Mouse (Mus musculus) adrenal gland, postnatal 10 days (tissue): ENCODE results near the gene Cdc42bpa. TPM values are rescaled to one million over a fixed set of nuclear protein-coding genes. Genes with fewer than 3 reads are reported as not detected.

ENCODE experiments used
- DNase-seq: peaks from one replicate; pipeline ENCODE4 v3.0.0; 2021; ENCODE audit warnings: mixed read lengths
- total RNA-seq, 2 experiments: library from RNA; stranded (reverse); gene quantifications; 2 replicates each; pipeline ENCODE4 v1.2.3; 2021

Cdc42bpa gene
- total RNA-seq, 2 experiments from 2014 or later, result 35.6 to 50.3 TPM

DNA sequence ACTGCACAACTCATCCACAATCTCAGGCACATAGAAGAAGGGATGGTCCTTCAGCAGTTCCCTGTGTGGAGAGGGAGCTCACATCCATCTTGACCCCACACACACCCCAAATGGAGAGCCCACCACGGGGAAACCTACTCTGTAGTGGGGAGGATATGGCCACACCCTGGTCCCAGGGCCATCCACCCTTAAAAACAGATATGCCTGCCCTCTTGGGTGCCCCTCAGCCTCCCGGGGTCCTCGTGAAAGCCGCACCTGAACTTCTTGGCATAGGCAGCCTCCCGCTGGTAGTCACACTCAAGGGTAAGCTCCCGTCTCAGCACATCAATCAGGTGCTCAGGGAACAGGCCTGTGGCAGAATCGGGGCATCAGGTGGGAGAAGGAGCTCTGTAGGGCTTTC, 208.9 kb downstream of the Cdc42bpa start:
- no peak for DNase-seq

DNA sequence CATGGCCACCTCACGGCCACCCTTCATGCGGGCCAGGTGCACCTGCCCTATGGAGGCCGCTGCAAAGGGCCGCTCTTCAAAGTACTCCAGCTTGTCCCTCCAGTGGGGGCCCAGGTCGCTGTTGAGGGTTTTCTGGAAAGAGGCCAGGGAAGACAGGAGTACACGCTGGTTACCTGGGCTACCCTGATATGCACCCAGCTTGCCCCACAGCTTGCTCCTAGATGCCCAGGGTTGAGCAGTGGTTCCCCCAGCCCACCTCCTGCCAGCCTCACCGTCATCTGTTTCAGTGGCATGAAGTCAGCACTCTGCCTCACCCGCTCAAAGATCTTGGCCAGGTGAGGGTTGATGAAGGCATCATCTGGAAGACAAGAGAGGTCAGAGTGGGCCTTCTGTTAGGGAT, 209.8 kb downstream of the Cdc42bpa start:
- no peak for DNase-seq

DNA sequence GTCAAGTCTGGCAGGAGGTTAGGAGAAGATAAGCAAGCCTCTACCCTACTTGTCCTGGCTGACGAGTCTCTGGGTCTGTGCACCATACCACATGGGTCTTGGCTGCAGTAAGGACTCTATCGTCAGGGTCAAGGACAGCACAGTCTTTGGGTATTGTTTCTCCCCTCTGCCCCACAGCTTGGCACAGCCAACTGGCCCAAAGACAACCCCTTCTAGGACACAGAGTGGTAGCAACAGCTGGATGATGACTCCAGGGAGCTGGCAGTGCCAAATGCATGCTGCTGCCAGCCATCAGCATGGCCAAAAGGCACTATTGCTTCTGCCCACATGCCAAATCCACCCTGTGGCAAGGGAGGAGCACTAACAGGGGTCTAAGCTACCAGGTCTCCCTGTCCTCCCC, 211.6 kb downstream of the Cdc42bpa start:
- peak; percentile 77 for DNase-seq

DNA sequence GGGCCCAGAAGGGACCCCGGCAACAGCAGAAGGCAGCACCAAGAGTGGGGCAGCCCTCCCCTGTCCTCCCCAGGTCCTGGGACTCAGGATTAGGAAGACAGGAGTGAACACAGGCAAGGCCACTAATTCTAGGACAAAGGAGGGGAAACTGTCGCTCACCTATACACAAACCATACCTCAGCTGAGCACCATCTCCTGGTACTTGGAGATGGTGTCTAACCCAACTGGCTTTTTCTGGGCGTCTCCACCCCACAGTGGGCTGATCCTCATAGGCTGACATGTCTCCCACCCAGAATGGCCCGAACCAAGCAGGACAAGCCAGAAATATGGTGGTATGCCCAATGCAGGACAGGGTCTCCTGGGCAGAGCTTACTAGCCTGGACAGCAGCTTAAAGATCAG, 212.3 kb downstream of the Cdc42bpa start:
- DNase-seq, result no peak

DNA sequence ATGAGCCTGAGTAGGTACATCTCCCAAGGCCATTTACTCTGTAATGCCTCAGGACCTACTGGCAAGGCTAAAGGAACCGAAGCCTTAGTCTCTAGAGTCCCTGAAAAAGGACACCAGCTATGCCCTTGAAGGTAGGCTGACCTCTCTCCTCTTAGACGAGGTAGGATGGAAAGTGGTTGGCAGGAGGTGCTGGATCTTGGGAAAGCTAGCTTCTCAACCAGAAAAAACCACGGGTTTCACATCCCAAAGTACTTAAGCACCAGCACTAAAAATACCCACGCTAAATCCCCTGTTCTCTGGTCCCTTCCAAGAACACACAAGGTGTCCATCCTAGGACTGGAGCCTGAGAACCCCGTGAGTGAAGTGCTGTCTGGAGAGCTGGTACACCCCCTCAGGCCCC, 212.7 kb downstream of the Cdc42bpa start:
- peak; percentile 31 for DNase-seq

DNA sequence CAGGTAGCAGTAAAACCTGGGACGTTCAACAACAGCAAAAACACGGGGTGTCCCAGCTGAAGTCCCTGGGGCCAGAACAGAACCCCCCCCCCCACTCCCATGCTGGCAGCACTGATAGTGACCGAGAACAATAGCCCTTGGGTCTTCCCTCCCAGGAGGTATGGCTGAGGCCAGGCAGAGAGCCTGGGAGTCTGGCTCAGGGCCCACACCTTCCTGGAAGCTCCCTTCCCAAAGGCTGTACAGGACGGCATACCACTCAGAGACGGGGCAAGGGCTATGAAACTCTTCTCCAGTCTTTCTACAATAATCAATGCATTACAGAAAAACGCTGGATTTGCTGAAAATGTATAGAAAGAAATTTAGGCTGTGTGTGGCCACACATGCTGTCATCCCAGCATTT, 214.4 kb downstream of the Cdc42bpa start:
- peak; percentile 40 for DNase-seq

DNA sequence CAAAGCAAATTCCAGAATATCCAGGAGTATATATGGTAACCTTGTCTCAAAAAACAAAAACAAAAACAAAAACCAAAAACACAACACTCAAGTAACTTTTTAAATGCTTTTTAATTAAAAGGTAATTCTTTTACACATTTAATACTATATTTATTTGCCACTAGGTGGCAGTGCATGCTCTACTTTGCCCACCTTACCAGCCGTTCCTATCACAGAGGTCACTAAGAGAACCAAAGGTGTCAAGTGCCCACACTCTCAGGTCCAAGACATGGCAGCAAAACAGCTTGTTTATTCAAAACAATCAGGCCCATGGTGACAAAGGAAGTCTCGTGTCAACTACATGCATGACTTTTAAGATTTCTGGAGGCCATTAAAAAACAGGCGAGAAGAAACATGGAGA, 214.9 kb downstream of the Cdc42bpa start:
- DNase-seq, result no peak

DNA sequence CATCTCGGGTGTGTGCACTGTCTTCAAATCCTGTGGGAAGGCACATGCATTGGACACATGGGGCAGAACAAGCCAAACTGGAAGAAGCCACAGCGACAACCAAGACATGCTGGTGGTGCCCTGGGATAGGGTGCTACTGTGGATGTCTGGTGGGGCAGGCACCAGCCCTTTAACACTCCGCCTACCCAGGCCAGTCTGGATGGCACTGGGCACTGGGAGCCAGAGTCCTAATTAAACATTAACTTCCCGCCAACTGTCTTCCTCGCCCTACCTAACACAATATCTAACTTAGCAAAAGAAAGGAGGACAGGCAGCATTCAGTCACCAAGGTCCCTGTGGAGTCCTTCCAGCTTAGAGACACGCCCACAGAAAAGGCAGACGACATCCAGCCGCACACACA, 215.4 kb downstream of the Cdc42bpa start:
- no peak for DNase-seq

DNA sequence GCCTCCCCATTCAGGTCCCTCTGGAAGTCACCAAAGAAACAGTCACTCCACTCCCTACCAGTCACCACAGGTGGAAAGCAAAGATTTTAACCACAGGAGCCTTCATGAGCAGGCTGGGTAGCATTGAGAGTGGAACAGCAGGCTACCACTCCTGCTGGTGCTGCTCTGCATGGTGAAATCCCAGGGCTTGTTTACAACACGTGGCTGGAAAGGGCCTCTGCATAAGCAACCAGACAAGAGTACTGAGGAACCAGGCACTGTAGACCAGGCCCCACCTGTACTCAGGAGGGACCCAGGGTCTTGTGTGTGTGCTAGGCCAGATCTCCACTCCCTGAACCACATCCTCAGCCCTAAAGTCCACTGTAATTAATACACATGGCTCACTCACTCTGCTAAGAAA, 216.5 kb downstream of the Cdc42bpa start:
- no peak for DNase-seq

DNA sequence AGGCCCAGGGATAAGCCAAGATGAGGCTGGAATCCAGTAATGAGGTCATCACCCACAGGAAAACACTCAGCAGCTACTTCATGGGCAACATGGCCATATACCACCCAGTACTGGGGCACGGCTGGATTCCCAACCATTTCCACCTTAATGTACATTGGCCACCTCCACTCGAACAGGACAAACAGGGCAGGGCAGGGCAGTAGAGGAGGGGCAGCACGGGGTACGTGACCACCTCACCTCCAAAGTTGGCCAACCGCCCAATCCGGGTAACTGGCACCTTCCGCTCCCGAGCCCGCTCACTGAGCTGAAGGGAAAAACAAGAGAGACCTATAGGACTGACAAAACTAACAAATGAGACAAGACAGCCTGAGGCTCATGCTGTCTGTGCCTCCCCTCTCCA, 218.1 kb downstream of the Cdc42bpa start:
- peak; percentile 12 for DNase-seq

DNA sequence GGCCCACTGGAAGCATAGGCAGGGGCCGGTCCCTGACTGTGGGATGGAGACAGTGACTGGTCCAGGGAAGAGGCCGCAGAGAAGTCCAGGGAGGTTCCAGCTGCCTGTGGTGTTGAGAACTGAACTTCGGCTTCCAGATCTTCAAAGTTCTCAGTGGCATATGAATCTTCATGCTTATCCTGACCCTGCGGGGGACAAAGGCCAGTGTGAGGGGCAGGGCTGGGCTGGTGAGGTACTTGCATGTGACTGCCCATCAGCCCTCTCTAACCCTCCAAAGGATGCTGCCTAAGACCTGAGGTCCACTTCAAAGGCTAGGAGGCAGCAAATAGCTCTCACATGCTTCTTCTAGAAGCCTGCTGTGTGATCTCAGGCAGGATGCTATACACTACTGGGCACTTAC, 218.8 kb downstream of the Cdc42bpa start:
- peak; percentile 4 for DNase-seq

DNA sequence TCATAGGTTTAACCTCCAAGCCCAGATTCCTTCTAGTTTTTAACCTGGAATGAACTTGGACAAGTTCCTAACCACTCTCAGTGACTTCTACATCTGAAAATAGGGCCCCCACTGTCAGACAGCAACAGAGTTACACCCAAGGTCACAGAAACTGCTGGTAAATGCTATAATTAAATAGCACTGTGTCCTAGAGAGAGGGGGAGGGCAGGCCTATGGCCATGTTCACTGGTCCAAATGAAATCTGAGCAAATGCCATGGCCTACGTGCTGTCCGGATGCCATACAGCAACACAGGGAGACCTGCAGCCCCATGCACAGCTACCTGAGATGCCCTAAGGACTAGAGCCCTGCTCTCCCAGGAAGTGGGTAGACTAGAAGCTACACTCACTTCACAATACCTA, 219.6 kb downstream of the Cdc42bpa start:
- DNase-seq, result peak; percentile 26

DNA sequence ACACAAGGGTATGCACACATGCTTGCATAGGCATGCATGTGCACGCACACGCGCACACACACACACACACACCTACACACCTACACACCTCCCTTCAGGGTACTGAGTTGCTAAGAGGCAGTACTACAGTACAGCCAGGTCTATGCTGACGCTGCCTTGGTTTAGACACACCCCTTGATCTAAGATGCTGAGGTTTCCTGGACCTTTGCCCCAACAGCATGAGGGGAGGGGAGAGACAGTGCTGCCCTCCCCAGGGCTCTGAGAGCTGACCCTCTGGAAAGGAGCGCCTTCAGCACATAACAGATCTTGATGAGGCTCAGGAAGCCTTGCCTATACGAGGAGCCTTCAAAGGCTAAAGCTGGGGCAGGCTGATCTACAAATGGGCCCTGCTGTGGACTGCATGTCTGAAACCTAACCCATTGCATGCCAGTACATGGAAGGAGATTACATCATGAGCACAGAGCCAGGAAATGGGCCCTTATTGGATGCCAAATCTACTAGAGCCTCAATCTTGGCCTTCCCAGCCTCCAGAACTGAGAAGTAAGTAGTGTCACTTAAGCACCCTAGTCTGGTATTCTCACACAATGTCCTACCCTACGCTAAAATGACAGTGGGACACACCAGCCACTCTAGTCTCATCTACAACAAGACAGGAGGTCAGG, 221.2 kb downstream of the Cdc42bpa start:
- peak; percentile 7 for DNase-seq

DNA sequence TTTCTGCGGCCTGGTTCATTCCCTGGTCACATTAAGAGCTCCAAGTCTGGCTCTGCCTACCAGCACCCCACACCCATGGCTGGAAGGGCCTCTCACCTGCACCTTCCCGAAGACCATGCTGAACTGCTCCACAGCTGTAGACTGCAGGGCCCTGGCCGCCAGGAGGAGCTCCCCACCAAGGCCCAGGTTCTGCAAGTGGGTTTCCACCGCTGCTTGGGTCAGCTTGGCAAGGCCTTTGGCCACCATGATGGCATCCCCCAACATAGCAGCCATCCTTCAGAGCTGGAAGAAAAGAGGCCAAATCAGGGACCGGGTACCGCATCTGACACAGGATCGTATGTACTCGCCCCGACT, 221.7 kb downstream of the Cdc42bpa start:
- peak; percentile 10 for DNase-seq

DNA sequence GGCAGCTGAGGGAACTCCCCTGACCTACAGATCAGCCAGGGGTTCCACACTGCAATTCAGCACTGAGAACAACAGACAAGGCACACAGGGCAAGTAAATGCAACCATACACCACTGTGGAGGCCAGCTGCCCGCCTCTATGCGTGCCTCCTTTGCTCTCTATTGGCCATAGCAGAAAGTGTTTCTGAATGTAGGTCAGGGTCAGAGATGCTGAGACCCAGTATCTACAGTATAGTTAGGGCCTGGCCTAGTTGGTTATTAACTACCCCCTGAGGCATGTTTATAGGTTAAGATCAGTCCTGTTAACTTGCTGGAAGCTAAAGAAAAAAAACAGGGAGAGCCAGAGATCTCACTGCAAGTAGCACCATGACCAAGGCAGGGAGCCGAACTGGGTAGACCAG, 222.5 kb downstream of the Cdc42bpa start:
- peak; percentile 4 for DNase-seq

DNA sequence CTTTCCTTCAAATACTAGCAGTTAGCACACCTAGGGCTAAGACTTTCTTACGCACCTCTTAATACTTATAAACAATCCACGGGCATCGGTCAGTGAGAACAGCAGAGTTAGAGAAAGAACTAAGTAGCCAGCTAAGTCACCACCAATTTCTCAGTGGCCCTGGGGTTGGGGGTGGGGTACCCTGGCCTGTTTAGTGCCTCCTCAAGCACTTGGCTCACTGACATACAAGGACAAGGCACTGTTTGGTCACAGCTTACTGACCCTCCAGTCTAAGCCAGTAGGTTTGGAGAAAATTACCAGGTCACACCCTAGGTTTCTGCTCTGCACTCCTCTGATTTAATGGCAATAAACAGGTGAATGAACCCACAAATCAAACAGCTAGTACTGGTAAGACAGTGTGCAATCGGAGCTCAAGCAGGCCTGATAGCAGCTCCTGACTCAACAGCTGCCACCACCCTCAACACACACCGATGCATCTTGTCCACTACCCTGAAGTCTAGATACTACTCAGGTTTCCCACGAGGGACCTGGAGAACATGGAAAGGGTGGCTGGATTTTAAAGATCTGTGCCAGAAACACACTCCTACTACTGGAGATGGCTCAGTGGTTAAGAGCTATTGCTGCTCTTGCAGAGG, 223.4 kb downstream of the Cdc42bpa start:
- DNase-seq, result peak; percentile 10

DNA sequence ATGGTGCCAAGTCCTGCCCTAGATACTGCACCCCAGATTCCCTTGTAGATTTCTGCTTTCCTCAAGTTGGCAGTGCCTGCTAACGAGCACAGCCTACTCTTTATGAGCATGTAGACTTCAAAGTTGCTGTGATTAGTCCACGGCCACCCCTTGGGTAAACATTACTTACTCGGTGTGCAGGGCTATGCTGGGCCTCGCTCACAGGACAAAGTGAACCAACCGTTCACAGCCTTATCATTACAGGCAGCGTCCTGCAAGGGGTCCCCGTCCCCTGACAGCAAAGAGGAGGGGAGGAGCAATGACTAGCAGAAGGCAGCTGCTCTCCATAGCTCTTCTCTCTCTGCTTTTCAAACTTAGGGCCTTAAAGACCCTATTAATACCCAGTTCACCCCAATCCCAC, 224.5 kb downstream of the Cdc42bpa start:
- no peak for DNase-seq

DNA sequence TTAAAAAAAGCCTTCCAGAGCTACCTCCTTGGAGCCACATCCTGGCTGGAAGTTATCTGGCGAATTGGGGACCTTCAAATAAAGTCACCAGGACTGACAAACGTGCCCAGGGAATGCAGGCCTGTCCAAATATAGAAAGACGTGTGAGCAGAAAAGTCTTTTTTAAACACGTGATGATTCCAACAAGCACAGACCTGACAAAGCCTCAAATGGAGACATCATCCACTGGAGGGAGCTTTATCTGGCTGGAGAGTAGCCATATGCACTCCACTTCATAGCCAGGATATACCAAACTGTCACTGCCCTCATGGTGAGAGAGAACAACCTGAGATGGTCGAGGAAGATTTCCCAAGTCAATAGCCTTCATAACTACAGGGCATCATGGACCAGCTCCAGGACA, 225.6 kb downstream of the Cdc42bpa start:
- no peak for DNase-seq

DNA sequence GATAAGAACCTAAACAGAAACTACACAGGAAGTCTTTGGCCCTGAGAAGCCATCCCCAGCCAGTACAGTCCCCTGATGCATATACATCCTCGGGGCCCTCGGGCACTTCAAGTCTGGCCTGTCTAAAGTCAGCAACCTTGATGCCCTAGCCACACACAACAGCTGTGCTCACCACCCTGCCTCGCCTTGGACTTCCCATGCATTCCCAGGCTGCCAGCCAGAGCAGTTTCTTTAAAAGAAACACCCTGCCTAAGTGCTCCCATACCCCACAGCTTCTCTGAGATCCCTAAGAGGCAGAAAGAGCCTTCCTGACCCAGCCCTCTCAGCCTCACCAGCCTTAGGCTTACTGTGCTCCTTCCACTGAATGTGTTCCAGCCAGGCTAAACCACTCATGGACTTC, 226.1 kb downstream of the Cdc42bpa start:
- DNase-seq, result no peak

DNA sequence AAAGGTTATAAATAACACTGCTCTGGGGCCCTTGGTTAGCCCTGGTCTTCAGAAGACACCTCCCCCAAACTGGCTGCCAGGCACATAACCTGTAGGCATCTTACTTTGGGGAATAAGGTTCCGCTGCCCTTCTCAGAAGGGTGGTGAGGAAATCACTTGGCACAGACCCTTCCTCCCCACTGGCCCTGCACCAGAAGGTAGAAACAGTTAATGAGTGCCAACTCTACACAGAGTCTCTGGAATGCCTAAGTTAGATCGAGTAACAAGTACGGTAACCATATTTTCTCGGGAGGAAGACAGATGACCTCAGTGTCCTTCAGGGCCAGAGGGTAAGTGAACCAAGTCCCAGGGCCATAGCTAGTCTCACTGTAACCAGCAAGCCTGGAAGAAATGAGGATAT, 228.7 kb downstream of the Cdc42bpa start:
- peak; percentile 72 for DNase-seq

DNA sequence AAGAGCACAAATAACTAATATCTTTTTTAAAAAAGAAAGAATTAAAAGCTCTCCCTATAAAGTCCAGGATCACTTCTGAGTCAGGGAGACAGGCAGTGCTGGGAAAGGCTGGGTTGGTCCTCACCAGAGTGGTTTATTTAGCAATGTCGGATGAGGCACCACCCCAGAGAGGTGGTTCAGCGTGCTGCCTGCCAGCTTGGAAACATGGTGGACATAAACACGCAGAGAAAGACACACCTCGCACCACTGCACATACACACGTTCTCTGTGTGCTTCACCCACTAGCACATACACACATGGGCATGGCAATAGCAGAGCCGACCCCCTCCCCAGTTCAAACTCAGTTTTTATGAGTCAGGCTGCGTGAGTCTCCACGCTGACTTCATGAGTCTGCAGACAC, 230.8 kb downstream of the Cdc42bpa start:
- DNase-seq, result no peak

DNA sequence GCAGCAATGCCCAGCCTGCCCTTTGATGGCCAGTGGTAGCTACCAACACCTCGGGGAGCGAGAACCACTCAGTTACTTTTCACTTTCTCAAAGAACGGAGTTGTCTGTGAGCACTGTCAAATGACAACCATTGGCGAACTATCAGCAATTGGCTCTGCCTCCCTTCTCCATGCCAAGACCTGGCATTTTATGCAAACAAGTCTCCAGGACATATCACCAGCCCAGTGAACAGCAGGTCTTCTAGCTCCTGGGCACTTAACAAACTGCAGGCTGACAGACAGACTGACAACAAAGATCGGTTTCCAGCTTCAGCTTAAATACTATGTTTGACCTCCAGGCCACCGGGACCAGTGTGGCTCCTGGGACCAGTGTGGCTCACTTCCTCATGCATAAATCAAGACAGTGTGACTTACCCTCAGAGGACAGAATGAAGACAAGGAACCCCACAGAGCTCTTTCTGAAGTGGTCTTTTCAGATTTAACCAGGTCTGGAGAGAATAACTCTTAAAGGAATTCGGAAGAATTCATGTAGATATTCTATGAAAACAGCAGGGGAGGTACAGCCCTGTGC, 231.5 kb downstream of the Cdc42bpa start:
- DNase-seq, result no peak

DNA sequence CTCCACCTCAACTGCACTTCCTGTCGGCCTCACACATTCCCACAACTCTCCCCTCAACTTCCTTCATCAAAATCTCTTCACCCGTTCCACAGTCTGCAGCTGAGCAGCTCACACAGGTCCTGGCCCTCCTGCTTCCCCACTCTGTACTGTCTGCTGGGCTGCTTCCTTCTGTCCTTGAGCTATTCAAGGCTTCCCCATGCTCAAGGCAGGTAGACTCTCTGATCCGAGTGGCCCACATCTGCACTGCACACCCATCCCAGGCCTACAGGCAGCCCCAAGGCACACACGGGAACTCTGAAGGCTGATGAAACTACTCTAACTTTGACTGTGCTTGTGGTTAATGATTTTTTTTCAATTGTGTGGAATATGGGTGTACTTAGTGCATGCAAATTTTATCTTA, 232.6 kb downstream of the Cdc42bpa start:
- no peak for DNase-seq

DNA sequence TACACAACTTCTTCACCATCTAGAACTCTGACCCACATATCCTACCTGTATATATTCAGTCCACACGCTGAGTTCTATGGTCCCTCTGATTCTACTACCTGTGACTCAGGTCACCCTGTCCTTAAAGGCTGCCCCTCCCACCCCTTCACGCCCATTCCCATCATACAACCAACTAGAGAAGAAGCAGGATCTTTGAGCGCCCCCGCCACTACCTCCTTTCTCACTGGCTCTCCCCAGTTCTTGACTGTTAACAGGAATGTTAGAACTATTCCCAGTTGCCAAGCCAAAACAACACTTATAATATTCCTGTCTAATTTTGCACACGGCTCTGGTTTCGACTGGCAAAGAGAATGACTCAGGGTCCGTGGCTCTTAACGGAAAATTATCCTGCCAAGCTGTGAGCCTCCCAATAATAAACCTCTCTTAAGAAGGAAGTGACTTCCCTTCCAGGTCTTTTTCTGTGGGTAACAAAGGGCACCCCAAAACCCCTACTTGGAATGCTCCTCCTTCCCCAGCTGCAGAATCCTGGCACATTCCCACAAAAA, 233.2 kb downstream of the Cdc42bpa start:
- DNase-seq, result no peak
